Mouse (Mus musculus) cerebellum, adult 2 months (tissue): Measurements from ENCODE around the gene Gabarapl2.

Source experiments
- CTCF ChIP-seq: fragments of 200-500 bp; IDR thresholded peaks from 2 replicates; pipeline ENCODE4 v1.5.1; 2011; ENCODE audit warnings: low read depth, mild to moderate bottlenecking, control low read depth, low read length, moderate library complexity, borderline replicate concordance; ENCODE audit not compliant: insufficient read depth
- POLR2A ChIP-seq: fragments of 200-500 bp; IDR thresholded peaks from 2 replicates; pipeline ENCODE4 v1.6.1; 2011; ENCODE audit warnings: low read length, control low read depth, borderline replicate concordance; ENCODE audit not compliant: insufficient read depth

GRCm38 (mm10) chr8:111947954-111948353 is 7.5 kb downstream of the Gabarapl2 start:
- no peak for TF ChIP-seq CTCF
- no peak for TF ChIP-seq POLR2A
